Mouse (Mus musculus) T-helper 1 cell (primary cell): ENCODE data around the gene Nhlrc4.

Source experiments
- in situ Hi-C: fragments of 300-600 bp; cut with MboI, MseI; formaldehyde crosslinking; loops from one replicate; pipeline ENCODE4 v1.15.1; 2025; ENCODE audit warnings: high pct_unique_total_duplicates

Nhlrc4 gene

DNA sequence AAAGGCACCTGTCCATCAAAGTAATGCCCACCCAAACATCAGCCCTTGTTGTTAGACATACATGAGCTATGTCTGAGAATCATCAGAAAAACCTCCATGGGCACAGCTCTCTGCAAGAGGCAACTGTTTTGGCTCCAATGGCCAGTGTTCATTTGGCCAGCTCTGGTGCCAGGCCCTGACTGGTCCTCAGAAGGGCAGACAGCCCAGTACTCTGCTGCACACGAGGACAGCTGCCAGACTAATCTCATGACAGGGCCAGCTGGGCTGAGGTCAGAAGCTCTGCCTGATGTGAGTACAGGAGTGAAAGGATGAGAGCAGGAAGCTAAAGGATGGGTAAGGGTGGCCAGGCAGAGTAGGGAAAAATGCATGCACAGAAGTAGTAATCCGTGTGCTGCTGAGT lies 19.4 kb downstream of the Nhlrc4 start:
- in situ Hi-C loops = no loop called here

DNA sequence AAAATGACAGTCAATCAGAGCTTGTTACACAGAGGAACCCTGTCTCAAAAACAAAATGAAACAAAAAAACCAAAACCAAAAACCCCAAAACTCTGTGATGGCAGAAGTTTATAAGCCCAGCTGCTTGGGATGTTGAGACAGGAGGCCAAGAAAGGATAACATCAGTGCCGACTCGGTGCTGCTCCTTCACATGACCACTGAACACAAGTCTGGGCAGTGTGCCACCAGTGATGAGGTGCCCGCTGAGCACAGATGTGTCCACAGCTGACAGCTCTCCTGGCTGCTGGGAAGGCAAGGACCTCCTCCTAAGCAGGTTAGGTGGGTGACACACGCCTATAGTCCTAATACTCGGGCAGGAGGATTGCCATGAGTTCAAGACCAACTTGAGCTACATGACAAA lies 22.6 kb downstream of the Nhlrc4 start:
- in situ Hi-C loops = no loop called here

DNA sequence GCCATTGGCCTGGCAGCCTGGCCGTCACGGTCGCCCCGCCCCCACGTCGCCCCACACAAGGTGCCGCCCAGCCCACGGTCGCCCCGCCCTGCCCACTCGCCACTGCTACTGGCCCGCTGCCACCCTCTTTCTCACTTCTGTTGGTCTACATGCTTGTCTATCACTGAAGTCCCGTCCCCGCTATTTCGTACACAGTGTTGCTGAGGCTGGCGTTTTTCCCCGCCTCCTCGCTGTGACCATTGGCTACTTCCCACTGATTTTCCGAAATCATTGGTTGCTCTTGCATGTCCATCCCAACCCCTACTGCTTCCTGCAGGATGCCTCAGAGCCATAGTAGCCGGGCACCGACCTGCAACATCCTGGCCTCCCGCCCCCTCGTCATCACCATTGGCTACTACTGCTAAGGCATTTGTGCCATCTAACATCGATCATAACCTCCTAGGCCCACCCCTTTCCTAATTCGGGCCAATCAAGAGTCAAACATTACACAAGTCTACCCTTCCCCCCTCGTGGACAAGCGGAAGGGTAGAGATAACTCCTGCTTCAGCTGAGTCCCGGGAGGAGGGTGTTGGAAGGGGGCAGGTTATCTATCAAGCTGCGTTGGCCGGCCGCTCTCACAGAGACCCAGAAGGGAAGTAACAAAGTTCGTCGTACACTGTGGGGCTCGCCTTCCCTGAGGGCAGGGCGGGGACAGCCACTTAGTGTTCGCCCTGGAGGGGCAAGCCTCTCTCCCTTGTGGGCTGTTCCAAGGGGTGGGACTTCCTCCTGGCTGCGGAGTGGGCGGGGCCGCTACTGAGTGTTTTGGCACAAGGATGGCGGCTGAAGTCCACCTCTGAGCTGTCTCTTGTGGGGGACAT lies 24.7 kb downstream of the Nhlrc4 start:
- in situ Hi-C loops = no loop called here

DNA sequence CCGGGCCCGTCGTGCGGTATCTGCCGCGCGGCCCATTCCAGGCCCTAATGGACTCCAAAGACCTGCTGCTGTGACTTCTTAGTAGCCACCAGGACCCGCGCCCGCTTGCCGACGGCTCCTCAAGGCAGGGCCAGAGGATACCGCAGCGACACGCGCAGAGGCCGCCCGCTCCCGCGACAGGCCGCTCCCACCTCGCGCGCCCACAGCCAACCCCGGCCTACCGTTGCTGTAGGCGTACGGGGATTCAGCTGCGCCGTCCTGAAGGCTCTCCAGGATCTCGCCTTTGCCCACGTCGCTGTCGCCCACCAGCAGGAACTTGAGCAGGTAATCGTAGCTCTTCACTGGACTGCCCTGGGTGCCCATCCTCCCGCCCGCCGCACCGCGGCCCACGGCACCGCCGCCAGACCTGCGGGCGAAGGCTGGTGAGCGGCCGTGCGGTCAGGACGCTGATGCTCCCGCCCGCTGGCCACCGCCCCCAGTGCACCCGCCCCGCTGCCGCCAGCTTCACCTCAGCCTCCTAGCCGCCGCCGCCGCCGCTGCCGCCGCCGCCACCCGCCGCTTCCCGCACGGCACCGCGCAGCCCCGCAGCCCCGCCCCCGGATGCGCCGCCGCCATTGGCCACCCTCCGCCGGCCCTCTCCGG lies 25.5 kb downstream of the Nhlrc4 start, which contains the start of gene Rab40c:
Rab40c (minus strand) TSS at position 584 of the 642 bp plus-strand sequence.
- in situ Hi-C loops = no loop called here

DNA sequence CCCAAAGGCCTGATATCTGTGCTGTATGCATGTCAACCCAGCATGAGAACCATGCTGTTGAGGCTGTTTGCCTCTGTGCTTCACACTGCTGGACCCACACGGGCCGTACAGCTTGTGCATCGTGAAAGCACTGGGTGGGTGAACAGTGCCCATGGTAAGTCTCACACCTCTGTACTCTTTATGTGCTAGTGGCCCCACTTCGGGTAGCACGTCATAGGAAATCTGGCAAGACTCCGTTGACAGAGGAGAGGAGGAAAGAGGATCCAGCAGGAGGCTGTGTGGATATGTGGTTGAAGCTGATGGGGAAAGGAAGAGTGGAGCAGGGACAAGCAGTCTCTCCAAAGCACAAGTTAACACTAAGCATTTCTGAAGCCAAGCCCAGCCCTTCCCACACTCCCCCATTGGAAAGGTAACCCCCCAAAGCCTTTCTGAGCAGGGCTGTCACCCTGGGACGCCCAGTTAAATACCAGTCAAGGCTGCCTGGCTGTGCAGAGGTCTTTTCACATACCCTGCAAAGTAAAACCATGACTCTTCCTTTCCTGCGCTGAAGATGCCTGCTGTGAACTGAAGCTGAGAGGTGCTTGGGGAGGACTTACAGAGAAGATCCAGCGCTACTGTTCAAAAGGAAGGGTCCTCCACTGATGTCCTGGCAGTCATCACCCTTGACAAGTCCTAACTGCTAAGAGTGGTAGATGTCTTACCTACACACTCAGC lies 26.6 kb downstream of the Nhlrc4 start:
- in situ Hi-C loops = no loop called here

DNA sequence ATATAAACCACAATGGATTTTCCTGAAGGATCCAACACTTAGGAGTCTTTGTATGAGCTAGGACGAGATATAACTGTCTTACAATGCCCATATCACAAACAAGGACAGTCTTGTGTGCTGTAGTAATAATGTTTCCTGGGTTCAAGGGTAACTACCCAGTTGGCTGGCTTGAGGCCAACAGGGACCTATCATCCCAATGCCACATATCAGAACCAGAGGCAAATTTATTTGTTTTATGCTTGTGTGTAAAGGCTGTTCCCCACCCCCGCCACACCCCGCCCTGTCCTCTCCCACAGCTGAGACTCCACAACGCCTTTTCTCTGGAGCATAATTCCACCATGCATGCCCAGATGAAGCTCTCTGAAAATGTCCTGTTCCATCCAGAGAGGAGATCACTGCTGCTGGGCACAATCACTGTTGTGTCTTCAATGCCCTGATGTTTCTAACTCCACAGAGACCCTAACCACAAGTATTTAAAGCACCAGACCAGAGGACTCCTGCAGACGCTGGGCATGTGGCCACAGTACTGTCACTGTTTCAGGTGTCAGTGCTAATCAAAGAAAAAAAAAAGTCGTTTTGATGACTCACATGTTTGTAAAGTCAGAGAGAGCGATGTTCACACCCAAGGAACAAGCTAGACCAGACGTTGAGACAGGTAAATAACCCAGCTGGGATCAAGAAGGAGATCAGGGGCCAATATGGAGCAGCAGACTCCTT lies 27.7 kb downstream of the Nhlrc4 start:
- in situ Hi-C loops = no loop called here

DNA sequence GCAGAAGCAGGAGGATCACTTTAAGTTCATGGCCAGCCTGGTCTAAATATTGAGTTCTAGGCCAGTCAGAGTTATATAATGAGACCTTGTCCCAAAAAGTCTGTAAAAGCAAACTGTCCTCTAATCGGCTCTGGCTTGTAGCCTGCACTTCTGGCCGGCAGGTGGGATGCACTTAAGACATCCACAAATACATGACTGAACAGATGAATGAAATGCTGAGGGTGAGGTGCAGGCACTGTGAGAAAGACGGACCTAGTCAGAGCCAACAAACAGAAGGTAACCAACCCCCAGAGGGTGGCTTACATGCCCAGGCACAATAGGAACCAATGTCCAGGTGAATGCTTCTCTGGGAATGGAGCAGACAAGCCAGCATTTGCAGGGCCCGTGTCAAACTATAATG lies 30.5 kb downstream of the Nhlrc4 start:
- in situ Hi-C loops = no loop called here

DNA sequence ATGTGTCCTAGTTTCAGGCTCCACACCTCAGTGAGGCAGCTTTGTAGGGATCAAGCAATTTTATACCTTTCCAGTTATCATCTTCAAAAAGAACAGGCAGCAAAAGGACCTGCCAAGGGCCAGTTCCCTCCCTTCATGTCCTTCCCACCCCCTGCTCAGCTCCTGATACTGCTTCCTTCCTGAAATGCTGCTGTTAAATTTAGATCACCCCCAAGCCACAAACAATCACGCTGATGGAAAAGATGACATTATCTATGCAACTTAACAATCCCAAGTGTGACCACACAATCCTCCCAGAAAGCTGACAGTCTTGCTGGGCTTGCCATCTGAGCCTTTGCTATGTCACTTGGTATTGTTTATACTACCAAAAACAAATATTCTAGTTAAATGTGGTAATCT lies 30.9 kb downstream of the Nhlrc4 start:
- in situ Hi-C loops = no loop called here

DNA sequence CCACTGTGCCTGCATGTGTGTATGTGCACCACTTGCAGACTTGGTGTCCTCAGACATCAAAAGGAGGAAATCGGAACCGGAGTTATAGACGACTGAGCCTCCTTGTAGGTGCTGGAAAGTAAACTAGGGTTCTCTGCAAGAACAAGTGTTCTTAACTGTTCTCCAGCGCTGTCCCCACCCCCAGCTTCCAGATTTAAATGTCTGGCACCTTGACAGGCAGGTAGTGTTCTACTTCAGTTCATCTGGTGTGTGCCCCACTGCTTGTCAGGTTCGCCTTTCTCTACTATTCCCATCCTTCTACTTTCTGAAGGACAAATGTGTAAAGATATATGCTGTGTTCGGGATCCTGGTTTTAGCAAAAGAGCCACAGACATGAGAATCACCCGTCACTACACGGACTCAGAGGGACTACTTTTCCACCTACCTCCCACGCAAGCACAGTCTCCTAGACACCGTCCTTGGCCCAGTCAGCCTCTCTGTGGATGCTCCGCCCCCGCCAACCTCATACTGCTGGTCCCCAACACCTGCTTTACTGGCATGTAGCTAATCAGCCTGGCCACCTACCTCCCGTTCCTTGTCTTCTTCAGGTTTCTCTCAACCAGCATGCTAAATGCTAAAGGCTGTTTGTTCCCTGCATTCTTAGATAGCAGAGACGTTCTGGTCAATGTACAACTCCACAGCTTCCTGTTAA lies 31.4 kb downstream of the Nhlrc4 start:
- in situ Hi-C loops = no loop called here

DNA sequence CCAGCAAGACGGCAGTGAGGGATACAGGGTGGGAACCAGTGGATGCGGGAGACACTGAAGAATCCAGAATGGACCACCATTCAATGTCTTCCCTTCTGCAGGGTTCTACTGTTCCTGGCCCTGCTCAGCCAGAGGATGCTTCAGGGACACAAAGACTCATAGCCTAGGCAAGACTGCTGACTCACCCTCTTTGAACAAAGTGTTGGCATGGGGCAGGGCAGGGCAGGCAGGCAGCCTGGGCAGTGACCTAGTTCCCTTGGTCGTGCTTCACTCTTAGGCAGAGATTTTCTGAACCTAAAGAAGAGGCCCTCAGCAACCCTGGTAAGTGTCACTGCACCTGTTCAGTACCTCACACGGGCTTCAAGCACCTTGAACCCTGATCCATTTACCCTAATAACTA lies 32.9 kb downstream of the Nhlrc4 start:
- in situ Hi-C loops = no loop called here

DNA sequence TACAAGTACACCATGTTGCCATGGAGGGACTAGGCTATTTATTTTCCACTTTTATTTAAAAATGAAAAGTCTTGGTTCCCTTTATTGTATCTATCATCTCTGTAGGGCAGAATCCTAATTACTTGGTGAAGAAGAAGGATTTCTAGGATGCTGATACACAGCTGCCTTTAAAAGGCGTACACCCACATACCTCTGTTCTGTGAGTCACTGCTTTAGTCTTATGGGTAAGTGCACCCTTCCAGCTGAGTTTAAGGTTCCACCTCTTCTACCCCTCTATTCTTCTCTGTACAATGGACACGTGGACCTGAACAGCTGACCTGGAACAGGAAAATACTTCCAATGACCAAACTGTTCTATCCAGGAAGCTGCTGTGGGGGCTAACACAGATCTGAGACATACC lies 37.1 kb downstream of the Nhlrc4 start:
- in situ Hi-C loops = no loop called here

DNA sequence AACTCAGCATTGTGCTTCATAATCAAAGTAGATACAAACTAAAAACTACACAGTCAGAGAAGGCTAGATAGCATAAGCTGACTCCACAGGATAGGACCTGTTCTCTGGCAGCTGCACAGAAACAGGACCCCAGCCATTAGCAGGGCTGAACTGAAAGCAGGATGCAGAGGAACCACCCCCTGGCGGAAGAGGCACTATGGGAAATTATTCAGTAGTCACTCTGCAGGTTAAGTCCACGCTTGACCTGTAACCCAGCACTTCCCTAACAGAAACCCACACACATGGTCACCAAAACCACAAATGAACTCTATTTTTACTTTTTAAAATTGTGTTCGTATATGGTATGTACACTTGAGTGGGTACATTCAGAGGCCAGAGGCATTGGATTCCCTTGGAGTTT lies 41.7 kb downstream of the Nhlrc4 start:
- in situ Hi-C loops = no loop called here

DNA sequence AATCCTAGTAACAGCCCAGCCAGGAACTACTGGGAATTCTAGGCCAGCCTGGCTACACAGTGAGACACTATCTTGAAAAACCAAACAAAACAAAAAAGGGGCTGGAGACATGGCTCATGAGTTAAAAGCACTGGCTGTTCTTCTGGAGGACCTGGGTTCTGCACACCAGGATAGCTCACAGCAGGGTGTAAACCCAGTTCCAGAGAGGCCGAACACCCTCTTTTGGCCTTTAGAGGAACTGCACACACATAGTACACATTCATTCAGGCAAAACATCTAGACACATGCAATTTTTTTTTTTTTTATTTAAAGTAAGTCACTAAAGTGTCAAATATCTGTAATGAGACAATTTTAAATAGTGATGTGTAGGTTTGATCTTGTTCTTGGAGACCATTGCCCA lies 44.6 kb downstream of the Nhlrc4 start:
- in situ Hi-C loops = no loop called here

DNA sequence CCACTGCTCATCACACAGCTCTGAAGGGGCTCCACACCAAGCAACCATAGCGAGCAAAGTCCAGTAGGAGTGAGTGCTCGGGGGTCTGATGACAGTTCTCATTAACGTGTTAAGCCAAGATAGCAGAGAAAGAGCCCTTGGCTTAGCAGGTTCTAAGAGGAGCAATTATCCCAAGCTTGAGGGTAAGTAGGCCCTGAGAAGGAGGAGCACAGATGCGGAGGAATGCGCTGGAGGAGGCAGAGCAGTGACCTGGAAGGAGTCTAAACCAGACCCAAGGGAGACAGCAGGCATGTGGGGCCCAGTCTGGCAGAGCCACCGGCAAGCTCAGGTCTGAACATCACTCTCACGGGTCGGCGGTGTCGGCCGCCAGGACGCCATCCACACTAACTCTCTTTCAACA lies 48.9 kb downstream of the Nhlrc4 start:
- in situ Hi-C loops = no loop called here

DNA sequence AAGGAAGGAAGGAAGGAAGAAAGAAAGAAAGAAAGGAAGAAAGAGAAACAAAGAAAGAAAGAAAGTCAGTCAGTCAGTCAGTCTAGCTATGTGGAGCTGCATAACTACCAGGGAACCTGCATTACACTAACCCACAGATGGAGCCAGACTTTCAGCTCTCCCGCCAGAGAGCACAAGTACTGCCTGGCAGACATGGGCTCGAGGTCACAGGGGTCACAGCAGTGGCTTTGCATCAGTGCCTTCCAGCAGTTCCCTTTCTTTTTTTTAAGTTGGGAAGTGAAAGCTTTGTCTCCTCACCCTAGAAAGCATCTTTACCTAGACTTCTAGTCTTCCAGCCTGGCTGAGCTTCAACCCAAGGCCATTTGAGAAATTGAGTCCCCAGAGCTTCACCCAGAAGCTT lies 49.3 kb downstream of the Nhlrc4 start:
- in situ Hi-C loops = no loop called here

DNA sequence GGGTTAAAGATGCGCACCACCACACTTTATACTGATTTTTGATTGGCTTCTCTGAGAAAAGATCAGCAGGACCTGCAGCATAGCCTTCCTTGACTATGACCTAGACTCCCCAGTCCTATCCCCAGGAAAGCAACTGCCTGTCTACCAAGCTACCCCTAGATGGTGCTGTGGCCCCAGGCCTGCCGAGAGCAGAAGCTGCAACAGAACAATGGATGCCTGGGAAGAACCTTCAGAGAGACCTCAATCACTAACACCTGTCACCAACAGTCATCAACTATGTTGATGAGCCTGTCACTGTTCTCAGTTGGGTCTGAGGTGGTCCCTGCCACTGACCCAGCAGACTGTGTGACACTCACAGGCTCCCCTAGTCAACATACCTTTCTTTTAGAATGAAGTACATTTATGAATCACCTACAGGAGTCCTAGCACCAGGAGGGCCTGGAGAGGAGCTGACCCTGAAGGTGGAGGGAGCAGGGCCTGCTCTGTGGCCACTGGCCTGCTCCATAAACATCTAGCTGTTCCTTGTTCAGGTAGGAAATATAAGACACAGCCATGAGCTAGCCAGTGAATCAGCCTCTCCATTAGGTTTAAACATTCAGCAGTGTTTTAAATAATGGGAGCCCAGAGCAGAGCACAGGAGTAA lies 50.7 kb downstream of the Nhlrc4 start:
- in situ Hi-C loops = no loop called here
